Mouse (Mus musculus): ENCODE data around the gene Arhgef28. TPM values are rescaled to one million over a fixed set of nuclear protein-coding genes. Genes with fewer than 3 reads are reported as not detected.

Arhgef28 gene
- polyA plus RNA-seq, 1 experiment from 2014 or later, result 33.0 TPM

DNA sequence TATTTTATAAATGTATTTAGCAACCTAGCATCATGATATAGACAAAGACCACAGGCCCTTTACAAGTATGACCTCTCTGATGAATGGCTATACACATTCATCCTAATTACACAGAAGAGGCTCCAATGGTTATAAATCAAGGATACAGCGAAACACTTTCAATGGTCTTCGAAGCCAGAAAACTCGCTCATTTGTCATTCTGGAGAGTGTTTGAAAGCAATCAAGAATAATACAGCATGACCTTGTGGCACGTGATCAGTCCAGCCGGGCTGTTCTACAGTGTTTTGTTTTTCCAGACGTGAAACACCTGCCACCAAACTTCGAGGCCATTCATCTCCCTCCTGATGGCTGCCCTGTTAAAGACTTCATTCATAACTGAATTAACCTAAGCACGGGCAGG, 207.7 kb downstream of the Arhgef28 start:
- WGBS, result 33% methylated on average over 8 of the region's 8 CpGs
- Histone ChIP-seq H3K4me3 (ENCODE audit: low read length) (no peak overlapping the region), H3K27ac (ENCODE audit: low read depth, low read length) (no peak overlapping the region), H3K4me1 (ENCODE audit: control insufficient read depth, insufficient read depth, low read depth, low read length) (no peaks in the 10 kb centered on the region; the same call in 1 of the 2 replicates), H3K4me2 (ENCODE audit: low read length) (no peak overlapping the region), H3K9ac (ENCODE audit: low read depth, low read length) (no peak overlapping the region), H3K36me3 (ENCODE audit: control insufficient read depth, insufficient read depth, low read length) (no peaks in the 10 kb centered on the region), H3K9me3 (ENCODE audit: control insufficient read depth, low read length) (no peaks in the 10 kb centered on the region), H3K27me3 (replicated peaks; ENCODE audit: control insufficient read depth, insufficient read depth, low read length) (no peaks in the 10 kb centered on the region)
- ATAC-seq, result no peak

DNA sequence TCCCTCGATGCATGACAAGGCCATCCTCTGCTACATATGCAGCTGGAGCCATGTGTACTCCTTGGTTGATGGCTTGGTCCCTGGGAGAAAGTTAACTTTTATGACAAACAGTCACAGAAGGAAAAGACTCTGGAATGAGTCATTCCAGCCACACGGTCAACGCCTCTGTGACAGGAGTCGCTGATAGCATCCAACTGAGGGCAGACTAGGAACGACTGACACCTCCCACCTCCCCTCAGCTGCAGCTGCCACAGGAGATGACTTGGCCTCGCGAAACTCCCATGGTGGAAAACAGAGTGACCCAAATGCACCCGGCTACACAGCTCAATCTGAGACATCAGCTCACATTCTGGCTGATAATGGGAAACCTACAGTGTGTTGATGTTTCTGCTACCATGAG, 215.3 kb downstream of the Arhgef28 start:
- Histone ChIP-seq H3K27me3 (replicated peaks; ENCODE audit: control insufficient read depth, insufficient read depth, low read length) (no peaks in the 10 kb centered on the region), H3K4me2 (ENCODE audit: low read length) (no peak overlapping the region), H3K9ac (ENCODE audit: low read depth, low read length) (no peak overlapping the region), H3K4me3 (ENCODE audit: low read length) (no peak overlapping the region), H3K4me1 (ENCODE audit: control insufficient read depth, insufficient read depth, low read depth, low read length) (no peaks in the 10 kb centered on the region), H3K36me3 (ENCODE audit: control insufficient read depth, insufficient read depth, low read length) (no peaks in the 10 kb centered on the region), H3K27ac (ENCODE audit: low read depth, low read length) (no peak overlapping the region), H3K9me3 (ENCODE audit: control insufficient read depth, low read length) (no peaks in the 10 kb centered on the region)
- no peak for ATAC-seq
- 82% methylated on average over 8 of the region's 8 CpGs for WGBS

DNA sequence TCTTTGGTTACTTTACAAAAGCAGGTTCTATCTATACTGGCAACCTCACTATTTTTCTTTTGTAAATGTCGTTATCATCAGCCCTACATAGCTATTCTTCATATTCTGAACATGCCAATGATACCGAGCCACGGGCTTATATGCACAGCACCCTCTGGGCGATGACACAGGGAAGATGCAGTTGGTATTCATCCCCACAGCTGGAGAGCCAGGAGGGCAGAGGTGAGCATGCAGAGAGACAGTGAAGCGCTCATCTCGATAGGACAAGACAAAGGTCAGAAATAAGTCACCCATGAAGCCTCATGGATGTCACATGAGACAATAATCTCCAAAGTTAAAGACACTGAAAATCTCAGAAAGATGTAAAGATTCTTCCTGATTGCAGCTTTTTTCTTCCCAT, 217.4 kb downstream of the Arhgef28 start:
- no peaks in the 10 kb centered on the region for H3K9me3 ChIP-seq (ENCODE audit: control insufficient read depth, low read length)
- no peaks in the 10 kb centered on the region for H3K4me1 ChIP-seq (ENCODE audit: control insufficient read depth, insufficient read depth, low read depth, low read length)
- WGBS, result 79% methylated on average over 6 of the region's 6 CpGs
- no peak for ATAC-seq
- no peak overlapping the region for H3K4me2 ChIP-seq (ENCODE audit: low read length)
- H3K36me3 ChIP-seq (ENCODE audit: control insufficient read depth, insufficient read depth, low read length), result no peaks in the 10 kb centered on the region
- no peak overlapping the region for H3K9ac ChIP-seq (ENCODE audit: low read depth, low read length)
- H3K27ac ChIP-seq (ENCODE audit: low read depth, low read length), result no peak overlapping the region
- H3K27me3 ChIP-seq (replicated peaks; ENCODE audit: control insufficient read depth, insufficient read depth, low read length), result no peaks in the 10 kb centered on the region
- H3K4me3 ChIP-seq (ENCODE audit: low read length), result no peak overlapping the region

DNA sequence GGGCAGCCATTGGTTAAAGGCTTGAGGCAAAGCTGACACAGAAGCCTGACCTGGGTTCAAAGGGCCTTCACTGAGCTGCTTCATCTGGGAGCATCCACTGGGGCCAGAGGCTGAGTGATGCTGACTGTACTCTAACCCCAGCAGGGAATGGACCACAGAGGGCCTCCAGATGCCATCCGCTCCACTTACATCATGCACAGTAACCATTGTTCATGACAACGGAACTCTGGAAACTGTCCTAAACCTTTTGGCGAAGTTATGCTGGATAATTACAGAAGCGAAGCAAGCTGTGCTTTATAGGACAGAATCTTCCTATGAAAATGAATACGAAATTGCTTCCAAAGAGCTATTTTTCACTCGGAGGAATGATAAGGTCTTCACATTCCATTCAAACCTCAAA, 219.5 kb downstream of the Arhgef28 start:
- H3K4me3 ChIP-seq (ENCODE audit: low read length), result no peak overlapping the region
- WGBS, result 85% methylated on average over 6 of the region's 6 CpGs
- no peaks in the 10 kb centered on the region for H3K36me3 ChIP-seq (ENCODE audit: control insufficient read depth, insufficient read depth, low read length)
- no peak overlapping the region for H3K9ac ChIP-seq (ENCODE audit: low read depth, low read length)
- no peak for ATAC-seq
- H3K4me1 ChIP-seq (ENCODE audit: control insufficient read depth, insufficient read depth, low read depth, low read length), result no peaks in the 10 kb centered on the region
- H3K27ac ChIP-seq (ENCODE audit: low read depth, low read length), result no peak overlapping the region
- H3K27me3 ChIP-seq (replicated peaks; ENCODE audit: control insufficient read depth, insufficient read depth, low read length), result no peaks in the 10 kb centered on the region
- no peak overlapping the region for H3K4me2 ChIP-seq (ENCODE audit: low read length)
- H3K9me3 ChIP-seq (ENCODE audit: control insufficient read depth, low read length), result no peaks in the 10 kb centered on the region

DNA sequence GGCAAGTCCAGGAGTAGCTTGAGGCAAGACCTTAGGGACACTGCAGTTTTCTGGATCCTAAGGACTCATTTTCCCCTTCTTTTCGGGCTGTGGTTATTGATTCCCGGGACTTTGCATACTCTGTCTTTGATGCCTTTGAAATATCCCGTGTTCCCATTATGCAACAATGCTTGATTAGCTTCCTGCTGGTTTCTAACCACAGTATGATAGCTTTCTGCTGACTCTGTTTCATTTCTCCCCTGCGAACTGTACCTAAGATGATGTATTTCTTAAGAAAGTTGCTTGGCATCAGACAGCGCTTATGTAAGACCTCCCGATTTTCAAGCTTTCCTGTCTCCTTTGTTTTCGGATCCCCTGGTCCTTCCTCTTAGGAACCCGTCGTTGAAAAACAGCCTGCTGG, 229.1 kb downstream of the Arhgef28 start:
- H3K4me3 ChIP-seq (ENCODE audit: low read length), result no peak overlapping the region
- 82% methylated on average over 9 of the region's 9 CpGs for WGBS

DNA sequence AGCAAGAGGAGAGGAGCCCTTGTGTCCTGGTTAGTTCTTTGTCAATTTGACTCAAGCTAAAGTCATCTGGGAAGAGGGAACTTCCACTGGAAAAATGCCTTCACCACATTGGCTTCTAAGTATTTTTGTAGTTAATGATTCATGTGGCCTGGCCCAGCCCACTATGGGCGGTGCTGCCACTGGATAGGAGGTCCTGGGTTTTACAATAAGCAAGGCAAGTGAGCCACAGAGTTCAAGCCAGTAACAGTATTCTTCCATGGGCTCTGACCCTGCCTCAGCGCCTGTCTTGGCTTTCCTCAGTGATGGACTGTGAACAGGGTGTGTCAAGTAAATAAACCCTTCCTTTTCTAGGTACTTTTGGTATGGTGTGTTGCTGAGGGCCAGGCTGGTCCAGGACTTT, 229.6 kb downstream of the Arhgef28 start:
- no peak for ATAC-seq
- Histone ChIP-seq H3K27me3 (replicated peaks; ENCODE audit: control insufficient read depth, insufficient read depth, low read length) (no peaks in the 10 kb centered on the region), H3K4me2 (ENCODE audit: low read length) (no peak overlapping the region), H3K4me3 (ENCODE audit: low read length) (no peak overlapping the region), H3K9ac (ENCODE audit: low read depth, low read length) (no peak overlapping the region), H3K4me1 (ENCODE audit: control insufficient read depth, insufficient read depth, low read depth, low read length) (no peaks in the 10 kb centered on the region), H3K36me3 (ENCODE audit: control insufficient read depth, insufficient read depth, low read length) (no peaks in the 10 kb centered on the region), H3K9me3 (ENCODE audit: control insufficient read depth, low read length) (no peaks in the 10 kb centered on the region), H3K27ac (ENCODE audit: low read depth, low read length) (no peak overlapping the region)
- 98% methylated on average over 2 of the region's 2 CpGs for WGBS

More for the DNA sequence above, 229.1 kb downstream of the Arhgef28 start:
- H3K4me2 ChIP-seq (ENCODE audit: low read length), result no peak overlapping the region
- ATAC-seq, result no peak
- no peaks in the 10 kb centered on the region for H3K27me3 ChIP-seq (replicated peaks; ENCODE audit: control insufficient read depth, insufficient read depth, low read length)
- H3K4me1 ChIP-seq (ENCODE audit: control insufficient read depth, insufficient read depth, low read depth, low read length), result no peaks in the 10 kb centered on the region
- no peaks in the 10 kb centered on the region for H3K36me3 ChIP-seq (ENCODE audit: control insufficient read depth, insufficient read depth, low read length)
- H3K27ac ChIP-seq (ENCODE audit: low read depth, low read length), result no peak overlapping the region
- no peaks in the 10 kb centered on the region for H3K9me3 ChIP-seq (ENCODE audit: control insufficient read depth, low read length)
- no peak overlapping the region for H3K9ac ChIP-seq (ENCODE audit: low read depth, low read length)

DNA sequence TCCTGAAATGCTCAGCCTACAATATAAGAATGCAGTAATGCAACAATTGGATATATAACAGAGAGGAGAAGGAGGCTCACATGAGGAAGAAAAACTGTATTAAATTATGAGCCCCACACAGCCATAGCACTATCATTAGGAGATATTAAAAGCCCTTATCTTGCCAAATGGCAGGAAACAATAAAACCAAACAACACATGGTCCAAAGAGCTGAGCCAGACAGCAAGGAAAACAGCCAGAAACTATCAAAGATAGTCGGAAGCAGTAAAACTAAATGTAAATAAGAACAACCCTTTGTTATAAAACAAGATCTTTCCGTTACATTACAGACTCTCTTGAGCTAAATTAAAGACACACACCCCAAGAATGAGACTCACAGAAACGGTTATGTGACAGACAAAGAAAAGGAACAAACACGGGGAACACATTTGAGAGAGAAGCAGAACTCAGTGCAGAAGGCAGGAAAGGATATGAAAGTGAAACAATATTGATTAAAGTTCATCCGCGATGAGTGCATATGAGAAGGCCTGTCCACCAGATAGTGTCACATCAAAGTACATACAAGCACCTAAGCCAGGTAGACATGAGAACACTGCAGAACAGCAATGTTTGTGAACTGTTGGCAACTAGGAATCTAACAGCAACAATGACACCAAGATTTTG, 231.6 kb downstream of the Arhgef28 start:
- H3K27ac ChIP-seq (ENCODE audit: low read depth, low read length), result no peak overlapping the region
- ATAC-seq, result no peak
- WGBS, result 84% methylated on average over 6 of the region's 6 CpGs
- no peak overlapping the region for H3K9ac ChIP-seq (ENCODE audit: low read depth, low read length)
- H3K27me3 ChIP-seq (replicated peaks; ENCODE audit: control insufficient read depth, insufficient read depth, low read length), result no peaks in the 10 kb centered on the region
- H3K4me2 ChIP-seq (ENCODE audit: low read length), result no peak overlapping the region
- no peak overlapping the region for H3K4me3 ChIP-seq (ENCODE audit: low read length)
- H3K4me1 ChIP-seq (ENCODE audit: control insufficient read depth, insufficient read depth, low read depth, low read length), result no peaks in the 10 kb centered on the region
- H3K9me3 ChIP-seq (ENCODE audit: control insufficient read depth, low read length), result no peaks in the 10 kb centered on the region
- H3K36me3 ChIP-seq (ENCODE audit: control insufficient read depth, insufficient read depth, low read length), result no peaks in the 10 kb centered on the region

DNA sequence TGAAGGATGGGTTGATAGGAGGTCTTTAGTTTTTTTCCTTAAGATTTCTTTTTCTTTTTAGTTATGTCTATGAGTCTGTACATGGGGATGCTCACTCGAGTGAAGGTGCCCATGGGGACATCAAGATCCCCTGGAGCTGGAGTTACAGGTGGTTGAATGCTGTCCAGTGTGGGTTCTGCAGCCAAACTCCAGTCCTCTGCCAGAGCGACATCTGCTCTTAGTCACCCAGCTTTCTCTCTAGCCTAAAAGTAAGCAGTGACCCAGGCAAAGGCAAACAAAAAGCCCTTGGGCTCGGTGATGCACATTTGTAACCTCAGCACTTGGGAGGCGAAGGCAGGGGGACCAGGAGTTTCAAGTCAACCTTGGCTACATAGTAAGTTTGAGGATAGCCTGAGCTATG, 232.3 kb downstream of the Arhgef28 start:
- Histone ChIP-seq H3K4me2 (ENCODE audit: low read length) (no peak overlapping the region), H3K4me1 (ENCODE audit: control insufficient read depth, insufficient read depth, low read depth, low read length) (no peaks in the 10 kb centered on the region), H3K9ac (ENCODE audit: low read depth, low read length) (no peak overlapping the region), H3K36me3 (ENCODE audit: control insufficient read depth, insufficient read depth, low read length) (no peaks in the 10 kb centered on the region), H3K27me3 (replicated peaks; ENCODE audit: control insufficient read depth, insufficient read depth, low read length) (no peaks in the 10 kb centered on the region), H3K27ac (ENCODE audit: low read depth, low read length) (no peak overlapping the region), H3K4me3 (ENCODE audit: low read length) (no peak overlapping the region), H3K9me3 (ENCODE audit: control insufficient read depth, low read length) (no peaks in the 10 kb centered on the region)
- ATAC-seq, result no peak
- 76% methylated on average over 4 of the region's 4 CpGs for WGBS

DNA sequence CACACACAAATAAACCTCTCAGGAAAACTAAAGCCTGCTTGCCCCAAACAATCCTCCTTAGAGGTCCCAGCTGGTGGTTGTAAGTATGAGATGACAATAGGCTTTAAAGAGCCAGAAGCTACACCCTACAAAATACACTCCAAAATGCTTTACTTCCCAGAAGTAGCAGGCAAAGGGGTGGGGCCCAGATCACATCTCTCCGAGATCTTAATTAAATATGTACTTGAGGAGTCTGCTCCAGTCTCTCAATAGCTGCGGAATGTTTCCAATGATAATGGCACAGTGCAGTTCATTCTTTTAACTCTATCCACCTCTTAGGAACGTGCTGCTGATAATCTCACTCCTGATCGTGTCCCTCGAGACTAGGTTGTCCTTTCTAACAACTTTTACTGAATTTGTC, 240.2 kb downstream of the Arhgef28 start:
- no peak overlapping the region for H3K4me3 ChIP-seq (ENCODE audit: low read length)
- H3K4me2 ChIP-seq (ENCODE audit: low read length), result no peak overlapping the region
- H3K27me3 ChIP-seq (replicated peaks; ENCODE audit: control insufficient read depth, insufficient read depth, low read length), result no peaks in the 10 kb centered on the region
- no peak for ATAC-seq
- 77% methylated on average over 5 of the region's 5 CpGs for WGBS
- no peaks in the 10 kb centered on the region for H3K9me3 ChIP-seq (ENCODE audit: control insufficient read depth, low read length)
- no peaks in the 10 kb centered on the region for H3K4me1 ChIP-seq (ENCODE audit: control insufficient read depth, insufficient read depth, low read depth, low read length)
- no peak overlapping the region for H3K27ac ChIP-seq (ENCODE audit: low read depth, low read length)
- H3K36me3 ChIP-seq (ENCODE audit: control insufficient read depth, insufficient read depth, low read length), result 0 out of 2 replicates have a peak, but pooled peaks cover 3% of the 10 kb centered on the region
- no peak overlapping the region for H3K9ac ChIP-seq (ENCODE audit: low read depth, low read length)

All from hindbrain, embryonic 16.5 days (tissue).